9 mouse cellular contexts compared by ENCODE assay signal in genomic region chr4:154010907-154011645, GRCm38 (mm10). TPM values are rescaled to one million over a fixed set of nuclear protein-coding genes. Genes with fewer than 3 reads are reported as not detected.
A peak's percentile ranks its signal among the peaks of the same experiment; 100 is the strongest.
DNase-seq lines count a peak whose midpoint lies in the region; ATAC-seq lines count a peak whose summit lies in the region.
"Had no signal": no experiment of that assay in that cellular context is flagged by ENCODE, and none has a peak within 500 bp of the region (broad histone marks: within the 10 kb centered on the region; RNA-seq: fewer than 3 reads in every experiment).

No protein-coding gene starts in this region.

- 0 out of 2 replicates have a peak overlapping the region, but pooled peaks have one; percentile 17 for H3K27ac ChIP-seq in forebrain, embryonic 14.5 days (ENCODE audit: low read depth, low read length)
- peak overlapping the region; percentile 68; the same call in 1 of the 2 replicates for H3K27ac ChIP-seq in liver, embryonic 15.5 days (replicated peaks)

- H3K4me3 ChIP-seq in erythroblast, embryonic 14.5 days (replicated peaks), result peak overlapping the region; percentile 94
- H3K4me3 ChIP-seq in forebrain, embryonic 14.5 days (ENCODE audit: low read depth, low read length), result peak overlapping the region; percentile 98
- peak overlapping the region; percentile 97 for H3K4me3 ChIP-seq in liver, embryonic 15.5 days (replicated peaks)

- no peaks in the 10 kb centered on the region for H3K9me3 ChIP-seq in erythroblast, embryonic 14.5 days (ENCODE audit: control insufficient read depth, low read length)
- H3K9me3 ChIP-seq in forebrain, embryonic 14.5 days (replicated peaks; ENCODE audit: control insufficient read depth, low read length), result no peaks in the 10 kb centered on the region
- H3K9me3 ChIP-seq in liver, embryonic 15.5 days (replicated peaks), result no peaks in the 10 kb centered on the region

- no peak for ATAC-seq in erythroblast, adult 5-6 weeks (replicated peaks; ENCODE audit: low FRiP score, poor library complexity, severe bottlenecking)
- ATAC-seq in forebrain, embryonic 14.5 days, result peak; percentile 60; the same call in 1 of the 2 replicates
- ATAC-seq in liver, embryonic 15.5 days (ENCODE audit: insufficient read depth), result peak; percentile 53

- peak overlapping the region; percentile 99 for H3K4me2 ChIP-seq in forebrain, embryonic 14.5 days (ENCODE audit: low read length)
- H3K4me2 ChIP-seq in liver, embryonic 15.5 days, result peak overlapping the region; percentile 86

- H3K9ac ChIP-seq in forebrain, embryonic 14.5 days (ENCODE audit: low read length), result peak overlapping the region; percentile 93
- peak overlapping the region; percentile 87 for H3K9ac ChIP-seq in liver, embryonic 15.5 days

- peaks cover 55% of the 10 kb centered on the region for H3K4me1 ChIP-seq in erythroblast, embryonic 14.5 days (ENCODE audit: control insufficient read depth)
- peaks cover 11% of the 10 kb centered on the region for H3K4me1 ChIP-seq in forebrain, embryonic 14.5 days (ENCODE audit: control insufficient read depth, insufficient read depth, low read length)
- peaks cover 36% of the 10 kb centered on the region for H3K4me1 ChIP-seq in liver, embryonic 15.5 days (replicated peaks)

- 28% methylated on average over 13 of the region's 13 CpGs for WGBS in forebrain, embryonic 14.5 days
- WGBS in liver, embryonic 15.5 days (ENCODE audit: insufficient replicate concordance), result 25% methylated on average over 13 of the region's 13 CpGs

- H3K36me3 ChIP-seq in erythroblast, embryonic 14.5 days (ENCODE audit: control insufficient read depth), result peaks cover 50% of the 10 kb centered on the region
- H3K36me3 ChIP-seq in forebrain, embryonic 14.5 days (ENCODE audit: control insufficient read depth, insufficient read depth, low read length), result peaks cover 35% of the 10 kb centered on the region
- H3K36me3 ChIP-seq in liver, embryonic 15.5 days (replicated peaks), result peaks cover 35% of the 10 kb centered on the region

- DNase-seq in 416B (ENCODE audit: low read depth), result peak; percentile 27
- DNase-seq in forebrain, embryonic 14.5 days (ENCODE audit: low spot score), result no peak
- no peak for DNase-seq in frontal cortex, adult 2 months (ENCODE audit: extremely low spot score in 1 of 2, low spot score in 1 of 2)
- DNase-seq in adrenal gland, postnatal 14 days, result no peak
- no peak for DNase-seq in right cerebral cortex, postnatal 36 days (ENCODE audit: low spot score in 2 of 2)

- H3K27me3 ChIP-seq in erythroblast, embryonic 14.5 days (ENCODE audit: control insufficient read depth), result no peaks in the 10 kb centered on the region
- no peaks in the 10 kb centered on the region for H3K27me3 ChIP-seq in forebrain, embryonic 14.5 days (replicated peaks; ENCODE audit: control insufficient read depth, insufficient read depth, low read length)
- no peaks in the 10 kb centered on the region for H3K27me3 ChIP-seq in liver, embryonic 15.5 days

RNA-seq across cellular contexts. Expression of gene Lrrc47, which starts 0.5 kb away (rescaled TPM):
- 10.4 and 11.2 TPM in 2 replicates for polyA plus RNA-seq in erythroblast, embryonic 14.5 days (2012)
- 3.6 and 5.4 TPM in 2 replicates for total RNA-seq in erythroblast, adult 5-6 weeks (2015; ENCODE audit: low replicate concordance)
- total RNA-seq in erythroblast, adult 5-6 weeks (2017; ENCODE audit: low replicate concordance), result 4.5 and 29.4 TPM in 2 replicates
- 8.4 and 9.2 TPM in 2 replicates for polyA plus RNA-seq in forebrain, embryonic 14.5 days (2014; fragmentation: Nextera tagmentation; extraction: Ambion mirVana)
- polyA plus RNA-seq in liver, embryonic 15.5 days (2015; fragmentation: Nextera tagmentation; extraction: Ambion mirVana), result 16.8 and 17.7 TPM in 2 replicates
- 49.0 and 51.1 TPM in 2 replicates for polyA plus RNA-seq in frontal cortex, adult 2 months (2012; rRNA removed)
- total RNA-seq in adrenal gland, postnatal 14 days (2021), result 39.8 and 44.3 TPM in 2 replicates

RNA-seq across cellular contexts. Expression of gene Smim1, which starts 15.0 kb away (rescaled TPM):
- 35.8 and 57.8 TPM in 2 replicates for polyA plus RNA-seq in erythroblast, embryonic 14.5 days (2012)
- 5.4 and 12.5 TPM in 2 replicates for total RNA-seq in erythroblast, adult 5-6 weeks (2015; ENCODE audit: low replicate concordance)
- total RNA-seq in erythroblast, adult 5-6 weeks (2017; ENCODE audit: low replicate concordance), result 9.6 and 11.4 TPM in 2 replicates
- polyA plus RNA-seq in forebrain, embryonic 14.5 days (2014; fragmentation: Nextera tagmentation; extraction: Ambion mirVana), result 3.9 and 4.2 TPM in 2 replicates
- 321 and 326 TPM in 2 replicates for polyA plus RNA-seq in liver, embryonic 15.5 days (2015; fragmentation: Nextera tagmentation; extraction: Ambion mirVana)
- 19.4 and 20.0 TPM in 2 replicates for polyA plus RNA-seq in frontal cortex, adult 2 months (2012; rRNA removed)
- 31.4 and 33.0 TPM in 2 replicates for total RNA-seq in adrenal gland, postnatal 14 days (2021)

RNA-seq across cellular contexts. Expression of gene Ccdc27, which starts 31.4 kb away (rescaled TPM):
- not detected in 2 replicates for polyA plus RNA-seq in erythroblast, embryonic 14.5 days (2012)
- not detected in 2 replicates for total RNA-seq in erythroblast, adult 5-6 weeks (2015; ENCODE audit: low replicate concordance)
- not detected in 2 replicates for total RNA-seq in erythroblast, adult 5-6 weeks (2017; ENCODE audit: low replicate concordance)
- polyA plus RNA-seq in forebrain, embryonic 14.5 days (2014; fragmentation: Nextera tagmentation; extraction: Ambion mirVana), result not detected in 2 replicates
- 0.08 TPM in 1 of 2 replicates, not detected in the other for polyA plus RNA-seq in liver, embryonic 15.5 days (2015; fragmentation: Nextera tagmentation; extraction: Ambion mirVana)
- polyA plus RNA-seq in frontal cortex, adult 2 months (2012; rRNA removed), result not detected in 2 replicates
- total RNA-seq in adrenal gland, postnatal 14 days (2021), result not detected in 2 replicates
- polyA plus RNA-seq: large intestine, adult 2 months had no signal

RNA-seq across cellular contexts. Expression of gene Cep104, which starts 36.1 kb away (rescaled TPM):
- polyA plus RNA-seq in erythroblast, embryonic 14.5 days (2012), result 1.2 and 1.3 TPM in 2 replicates
- 1.9 and 6.1 TPM in 2 replicates for total RNA-seq in erythroblast, adult 5-6 weeks (2015; ENCODE audit: low replicate concordance)
- 5.0 and 11.9 TPM in 2 replicates for total RNA-seq in erythroblast, adult 5-6 weeks (2017; ENCODE audit: low replicate concordance)
- polyA plus RNA-seq in forebrain, embryonic 14.5 days (2014; fragmentation: Nextera tagmentation; extraction: Ambion mirVana), result 13.2 and 16.8 TPM in 2 replicates
- 6.4 and 6.7 TPM in 2 replicates for polyA plus RNA-seq in liver, embryonic 15.5 days (2015; fragmentation: Nextera tagmentation; extraction: Ambion mirVana)
- polyA plus RNA-seq in frontal cortex, adult 2 months (2012; rRNA removed), result 21.0 and 21.2 TPM in 2 replicates
- 22.3 and 24.8 TPM in 2 replicates for total RNA-seq in adrenal gland, postnatal 14 days (2021)

RNA-seq across cellular contexts. Expression of gene Dffb, which starts 36.1 kb away (rescaled TPM):
- 0.75 and 2.1 TPM in 2 replicates for polyA plus RNA-seq in erythroblast, embryonic 14.5 days (2012)
- 2.9 and 9.2 TPM in 2 replicates for total RNA-seq in erythroblast, adult 5-6 weeks (2015; ENCODE audit: low replicate concordance)
- 2.1 and 3.5 TPM in 2 replicates for total RNA-seq in erythroblast, adult 5-6 weeks (2017; ENCODE audit: low replicate concordance)
- polyA plus RNA-seq in forebrain, embryonic 14.5 days (2014; fragmentation: Nextera tagmentation; extraction: Ambion mirVana), result 7.4 and 8.6 TPM in 2 replicates
- polyA plus RNA-seq in liver, embryonic 15.5 days (2015; fragmentation: Nextera tagmentation; extraction: Ambion mirVana), result 7.1 and 7.4 TPM in 2 replicates
- polyA plus RNA-seq in frontal cortex, adult 2 months (2012; rRNA removed), result 22.9 and 25.2 TPM in 2 replicates
- total RNA-seq in adrenal gland, postnatal 14 days (2021), result 4.3 and 7.4 TPM in 2 replicates
